Mouse (Mus musculus): ENCODE results near the gene Ptov1.

The Ptov1 gene

GRCm38 (mm10) chr7:44859896-44860295 lies 9.7 kb downstream of the Ptov1 start:
- in situ Hi-C loops (cut with MboI, MseI): loop anchor here in 1 of 2 experiments (10.0 kb wide), 2 partner anchors 665 to 1065 kb away; partner anchors contain the start of genes Klk8, Klk9, Plekha4 and Ppp1r15a

GRCm38 (mm10) chr7:44857905-44858304 lies 11.7 kb downstream of the Ptov1 start:
- in situ Hi-C loops (cut with MboI, MseI): loop anchor here in 1 of 2 experiments (10.0 kb wide), 2 partner anchors 667 to 1063 kb away; partner anchors contain the start of genes Klk8, Klk9, Plekha4 and Ppp1r15a

- in situ Hi-C loops (cut with MboI, MseI): loop anchor here in 1 of 2 experiments (10.0 kb wide), 2 partner anchors 668 to 1062 kb away; partner anchors contain the start of genes Klk8, Klk9, Plekha4 and Ppp1r15a
These were observed 12.5 kb downstream of the Ptov1 start, which contains the start of gene Pnkp for GRCm38 (mm10) chr7:44857042-44857552. Gene Pnkp, plus strand, starts transcription at chr7:44857139.

GRCm38 (mm10) chr7:44856265-44856916 lies 13.2 kb downstream of the Ptov1 start:
- in situ Hi-C loops (cut with MboI, MseI): loop anchor here in 1 of 2 experiments (10.0 kb wide), 2 partner anchors 668 to 1062 kb away; partner anchors contain the start of genes Klk8, Klk9, Plekha4 and Ppp1r15a

GRCm38 (mm10) chr7:44855036-44855435 lies 14.6 kb downstream of the Ptov1 start:
- in situ Hi-C loops (cut with MboI, MseI): loop anchor here in 1 of 2 experiments (10.0 kb wide), 2 partner anchors 670 to 1060 kb away; partner anchors contain the start of genes Klk8, Klk9, Plekha4 and Ppp1r15a

GRCm38 (mm10) chr7:44854356-44855031 lies 15.1 kb downstream of the Ptov1 start:
- in situ Hi-C loops (cut with MboI, MseI): loop anchor here in 1 of 2 experiments (5.0 to 10.0 kb wide), 6 partner anchors 107 to 1060 kb away; partner anchors contain the start of genes Fam83e, Klk8, Klk9 and Nr1h2

- in situ Hi-C loops (cut with MboI, MseI): loop anchor here in 1 of 2 experiments (5.0 to 10.0 kb wide), 6 partner anchors 106 to 1059 kb away; partner anchors contain the start of genes Fam83e, Klk8, Klk9 and Nr1h2
These were observed 15.8 kb downstream of the Ptov1 start for GRCm38 (mm10) chr7:44853596-44854355.

GRCm38 (mm10) chr7:44853065-44853464 lies 16.5 kb downstream of the Ptov1 start:
- in situ Hi-C loops (cut with MboI, MseI): loop anchor here in 1 of 2 experiments (5.0 to 10.0 kb wide), 6 partner anchors 106 to 1058 kb away; partner anchors contain the start of genes Fam83e, Klk8, Klk9 and Nr1h2

- in situ Hi-C loops (cut with MboI, MseI): loop anchor here in 1 of 2 experiments (5.0 to 10.0 kb wide), 6 partner anchors 105 to 1058 kb away; partner anchors contain the start of genes Fam83e, Klk8, Klk9 and Nr1h2
These were observed 17.1 kb downstream of the Ptov1 start for GRCm38 (mm10) chr7:44852259-44853027.

GRCm38 (mm10) chr7:44851625-44852234 lies 17.9 kb downstream of the Ptov1 start:
- in situ Hi-C loops (cut with MboI, MseI): loop anchor here in 1 of 2 experiments (5.0 to 10.0 kb wide), 6 partner anchors 104 to 1057 kb away; partner anchors contain the start of genes Fam83e, Klk8, Klk9 and Nr1h2

- in situ Hi-C loops (cut with MboI, MseI): loop anchor here in 1 of 2 experiments (5.0 to 10.0 kb wide), 6 partner anchors 104 to 1056 kb away; partner anchors contain the start of genes Fam83e, Klk8, Klk9 and Nr1h2
These were observed 18.6 kb downstream of the Ptov1 start for GRCm38 (mm10) chr7:44850789-44851624.

GRCm38 (mm10) chr7:44850146-44850545 lies 19.4 kb downstream of the Ptov1 start:
- in situ Hi-C loops (cut with MboI, MseI): loop anchor here in 1 of 2 experiments (5.0 to 10.0 kb wide), 6 partner anchors 103 to 1055 kb away; partner anchors contain the start of genes Fam83e, Klk8, Klk9 and Nr1h2

GRCm38 (mm10) chr7:44849416-44850111 lies 20.0 kb downstream of the Ptov1 start:
- in situ Hi-C loops (cut with MboI, MseI): loop anchor here in 1 of 2 experiments (5.0 to 10.0 kb wide), 6 partner anchors 102 to 1055 kb away; partner anchors contain the start of genes Fam83e, Klk8, Klk9 and Nr1h2

GRCm38 (mm10) chr7:44848561-44849415 lies 20.8 kb downstream of the Ptov1 start, which contains the start of the genes Akt1s1 and Tbc1d17:
Gene Akt1s1, plus strand, starts transcription at chr7:44848991.
Gene Tbc1d17, minus strand, starts transcription at chr7:44849079.
- in situ Hi-C loops (cut with MboI, MseI): no loop called here

GRCm38 (mm10) chr7:44847772-44848171 lies 21.8 kb downstream of the Ptov1 start:
- in situ Hi-C loops (cut with MboI, MseI): no loop called here

GRCm38 (mm10) chr7:44846804-44847203 lies 22.8 kb downstream of the Ptov1 start:
- in situ Hi-C loops (cut with MboI, MseI): no loop called here
